Mouse (Mus musculus): ENCODE data around the gene Fam76a.
A peak's percentile ranks its signal among the peaks of the same experiment; 100 is the strongest.

Gene Fam76a

DNA sequence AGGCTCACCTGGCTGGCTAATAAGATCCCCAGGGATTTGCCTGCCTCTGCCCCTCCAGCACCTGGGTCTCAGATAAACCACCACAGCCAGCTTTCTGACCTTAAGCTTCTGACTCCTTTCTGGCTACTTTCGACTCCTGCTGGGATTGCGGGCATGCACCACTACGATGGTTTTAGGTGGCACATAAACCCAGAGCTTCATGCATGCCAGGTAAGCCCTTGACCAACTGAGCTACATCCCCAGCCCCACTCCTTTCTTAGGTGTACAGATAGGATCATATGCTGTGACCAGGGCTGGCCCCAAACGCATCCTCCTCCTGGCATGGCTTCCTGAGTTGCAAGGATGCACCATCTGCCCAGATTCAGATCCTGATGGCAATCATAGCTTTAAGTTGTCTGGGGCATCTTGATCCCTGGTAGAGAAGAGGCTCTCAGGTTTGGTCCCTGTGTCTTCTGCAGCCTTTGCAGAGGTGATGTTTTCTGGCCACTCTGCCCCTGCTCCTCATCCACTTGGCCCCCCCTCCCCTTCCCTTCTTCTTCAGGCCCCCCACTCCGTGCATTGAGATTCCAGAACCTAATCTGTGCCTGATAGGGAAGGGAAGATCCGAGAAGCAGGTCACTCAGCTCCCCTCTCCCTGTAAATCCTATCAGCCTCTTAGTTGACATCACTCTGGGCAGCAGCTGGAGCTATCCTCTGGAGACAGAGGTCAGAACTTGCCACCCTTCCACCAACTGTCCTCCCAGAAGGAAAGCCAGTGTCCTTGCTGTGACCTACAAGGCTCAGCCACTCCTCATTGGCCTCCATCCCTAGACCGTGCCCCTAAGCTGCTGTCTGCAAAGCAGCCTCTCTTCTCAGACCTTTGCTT lies 32.4 kb upstream of the Fam76a start:
- Histone ChIP-seq H3K27me3 (ENCODE audit: control insufficient read depth, insufficient read depth, low read length, poor library complexity, severe bottlenecking) (no peaks in the 10 kb centered on the region), H3K36me3 (ENCODE audit: control insufficient read depth, insufficient read depth, low read length, poor library complexity, severe bottlenecking) (no peaks in the 10 kb centered on the region)
- DNase-seq (ENCODE audit: low read depth, low spot score) = no peak

DNA sequence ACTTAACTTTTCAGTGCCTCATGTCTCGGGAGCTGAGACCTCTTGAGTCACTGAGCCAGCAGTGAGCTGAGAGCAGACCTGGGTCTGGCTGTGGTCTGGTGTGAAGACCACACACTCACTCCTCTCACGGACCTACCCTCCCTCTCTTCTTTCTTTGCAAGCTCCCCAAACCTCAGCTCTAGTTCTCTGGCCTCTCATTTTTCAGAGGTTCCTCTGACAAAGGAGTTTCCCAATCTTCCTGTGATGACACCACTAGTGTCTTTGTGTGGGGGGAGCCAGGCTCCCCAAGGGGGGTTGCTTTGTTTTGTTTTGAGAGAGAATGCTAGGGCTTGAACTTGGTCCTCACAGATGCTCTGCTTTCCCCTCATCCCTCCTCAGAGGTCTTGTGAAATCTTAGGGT lies 28.6 kb upstream of the Fam76a start:
- DNase-seq (ENCODE audit: low read depth, low spot score) = no peak
- H3K27me3 ChIP-seq (ENCODE audit: control insufficient read depth, insufficient read depth, low read length, poor library complexity, severe bottlenecking) = no peaks in the 10 kb centered on the region
- H3K36me3 ChIP-seq (ENCODE audit: control insufficient read depth, insufficient read depth, low read length, poor library complexity, severe bottlenecking) = no peaks in the 10 kb centered on the region

DNA sequence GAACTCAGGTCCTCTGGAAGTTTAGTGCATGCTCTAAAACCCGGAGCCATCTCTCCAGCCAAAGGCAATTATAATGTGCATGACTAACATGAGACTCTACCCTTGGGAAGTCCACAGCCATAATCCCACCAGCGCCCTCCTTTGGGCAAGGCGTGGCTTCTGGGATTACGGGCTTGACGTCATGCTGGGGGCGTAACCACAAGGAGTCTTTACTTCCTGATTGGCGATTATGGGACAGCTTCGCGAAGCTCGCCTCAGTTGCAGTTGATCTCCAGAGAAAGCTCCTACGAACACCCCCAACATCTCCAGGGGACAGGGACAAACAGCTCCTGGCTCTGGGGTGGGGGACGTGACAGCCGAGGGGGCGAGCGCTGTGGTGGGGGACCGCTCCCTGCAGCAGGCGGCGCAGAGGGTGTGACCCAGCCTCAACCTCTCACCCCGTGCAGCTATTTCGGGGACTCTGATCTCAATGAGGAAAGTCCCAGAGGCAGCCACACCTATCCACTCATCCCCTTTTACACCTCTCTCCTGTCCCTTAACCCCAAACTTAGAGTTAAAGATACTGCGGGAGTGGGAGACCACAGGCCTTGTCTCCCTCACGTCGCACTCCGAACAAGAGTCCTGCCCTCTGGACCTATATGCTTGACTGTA lies 27.6 kb upstream of the Fam76a start:
- no peak for DNase-seq (ENCODE audit: low read depth, low spot score)
- no peaks in the 10 kb centered on the region for H3K27me3 ChIP-seq (ENCODE audit: control insufficient read depth, insufficient read depth, low read length, poor library complexity, severe bottlenecking)
- no peaks in the 10 kb centered on the region for H3K36me3 ChIP-seq (ENCODE audit: control insufficient read depth, insufficient read depth, low read length, poor library complexity, severe bottlenecking)

DNA sequence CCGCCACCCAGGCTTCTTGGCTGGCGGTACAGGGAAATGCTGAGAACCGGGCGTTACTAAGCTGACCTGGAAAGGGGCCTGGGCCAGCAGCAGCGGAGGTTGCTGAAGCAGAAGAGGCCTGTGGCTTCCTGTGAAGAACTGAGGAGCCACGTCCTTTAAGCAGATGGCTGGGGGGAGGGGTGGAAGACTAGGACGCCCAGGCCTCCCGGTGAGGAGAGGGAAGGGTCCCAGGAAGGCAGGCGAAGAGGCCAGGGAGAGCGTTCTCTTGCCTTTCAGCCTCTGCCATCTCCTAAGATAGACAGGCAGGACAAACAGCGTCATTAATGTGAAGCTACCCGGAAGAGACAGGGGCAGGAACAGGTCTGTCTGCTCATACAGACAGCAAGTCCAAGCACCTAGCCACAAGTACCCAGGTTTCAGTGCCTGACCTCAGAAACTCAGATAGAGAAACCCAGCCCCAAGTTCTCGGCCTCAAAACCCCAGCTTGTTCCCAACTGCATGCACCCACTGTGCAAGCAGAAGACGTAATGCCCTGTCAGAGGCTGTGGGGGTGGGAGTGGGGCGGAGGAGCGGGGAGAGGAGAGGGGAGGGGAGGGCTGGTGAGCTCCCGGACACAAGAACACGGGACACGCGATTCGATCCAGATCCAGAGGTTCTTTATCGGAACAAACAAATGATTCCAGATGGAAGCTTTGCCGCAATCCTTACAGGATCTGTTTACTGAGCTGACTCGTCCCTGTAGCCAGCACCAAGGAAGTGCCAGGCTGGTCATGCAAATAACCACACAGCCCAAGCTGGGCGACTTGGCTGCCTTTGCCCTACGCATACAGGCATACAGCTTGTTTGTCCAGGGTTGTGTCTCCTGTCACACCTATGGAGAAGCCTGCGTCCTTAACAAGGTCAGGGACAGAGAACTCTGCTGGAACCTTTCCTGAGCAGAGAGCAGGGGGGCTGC lies 24.0 kb upstream of the Fam76a start:
- peak; percentile 66 for DNase-seq (ENCODE audit: low read depth, low spot score)
- no peaks in the 10 kb centered on the region for H3K36me3 ChIP-seq (ENCODE audit: control insufficient read depth, insufficient read depth, low read length, poor library complexity, severe bottlenecking)
- no peaks in the 10 kb centered on the region for H3K27me3 ChIP-seq (ENCODE audit: control insufficient read depth, insufficient read depth, low read length, poor library complexity, severe bottlenecking)

DNA sequence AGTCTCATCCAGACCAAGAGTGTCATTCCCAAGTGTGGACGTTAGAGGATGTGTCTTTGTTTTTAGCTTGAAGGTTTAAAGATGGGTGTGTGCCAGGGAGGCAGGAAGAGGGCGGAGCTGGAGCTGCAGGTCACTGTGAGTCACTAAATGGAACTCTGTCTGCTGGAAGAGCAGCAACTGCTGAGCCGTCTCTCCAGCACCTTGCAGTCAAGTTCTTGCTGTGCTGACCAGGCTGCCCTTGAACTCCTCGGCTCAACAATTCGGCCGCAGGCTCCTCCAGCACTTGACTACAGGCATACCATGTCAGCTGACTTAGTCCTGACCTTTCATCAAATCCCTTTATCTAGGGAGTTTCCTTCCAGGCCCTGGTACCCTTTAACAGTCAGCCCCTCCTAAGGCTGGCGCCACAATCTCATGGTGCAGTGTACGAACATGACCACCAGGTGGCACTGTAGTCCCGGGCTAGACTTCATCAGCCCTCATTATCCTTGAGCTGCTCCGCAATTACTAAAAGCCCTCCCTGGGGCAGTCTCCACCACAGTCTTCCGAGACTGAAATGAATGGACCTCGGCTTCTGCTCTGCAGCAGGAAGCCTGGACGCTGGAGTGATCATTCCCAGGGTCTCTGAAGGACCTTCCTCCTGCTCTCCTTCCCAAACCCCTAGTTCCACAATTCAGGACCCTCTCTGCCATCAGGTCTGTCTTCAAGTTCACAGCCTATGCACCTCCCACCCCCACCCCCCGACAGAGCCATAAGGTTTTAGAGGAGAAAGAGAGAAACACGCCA lies 23.1 kb upstream of the Fam76a start:
- H3K36me3 ChIP-seq (ENCODE audit: control insufficient read depth, insufficient read depth, low read length, poor library complexity, severe bottlenecking) = no peaks in the 10 kb centered on the region
- DNase-seq (ENCODE audit: low read depth, low spot score) = peak; percentile 92
- H3K27me3 ChIP-seq (ENCODE audit: control insufficient read depth, insufficient read depth, low read length, poor library complexity, severe bottlenecking) = no peaks in the 10 kb centered on the region

DNA sequence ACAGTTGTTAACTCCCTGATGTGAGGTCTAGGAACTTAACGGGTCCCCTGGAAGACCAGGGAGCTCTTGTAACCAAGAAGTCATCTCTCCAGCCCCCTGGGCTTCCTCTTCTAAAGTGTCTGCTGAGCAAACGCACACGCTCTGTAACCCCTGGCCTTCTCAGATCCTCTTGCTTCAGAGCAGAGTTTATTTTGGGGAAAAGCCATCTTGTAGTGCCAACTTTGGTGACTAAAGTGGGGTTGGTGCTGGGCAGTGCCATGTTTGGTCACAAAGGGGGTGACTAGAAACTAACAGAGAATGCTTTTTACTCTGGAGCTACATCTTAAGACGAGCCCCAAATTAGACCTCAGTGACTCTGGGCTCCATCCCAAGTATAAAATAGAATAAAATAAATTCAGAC lies 22.4 kb upstream of the Fam76a start:
- H3K36me3 ChIP-seq (ENCODE audit: control insufficient read depth, insufficient read depth, low read length, poor library complexity, severe bottlenecking) = no peaks in the 10 kb centered on the region
- no peaks in the 10 kb centered on the region for H3K27me3 ChIP-seq (ENCODE audit: control insufficient read depth, insufficient read depth, low read length, poor library complexity, severe bottlenecking)
- DNase-seq (ENCODE audit: low read depth, low spot score) = no peak

DNA sequence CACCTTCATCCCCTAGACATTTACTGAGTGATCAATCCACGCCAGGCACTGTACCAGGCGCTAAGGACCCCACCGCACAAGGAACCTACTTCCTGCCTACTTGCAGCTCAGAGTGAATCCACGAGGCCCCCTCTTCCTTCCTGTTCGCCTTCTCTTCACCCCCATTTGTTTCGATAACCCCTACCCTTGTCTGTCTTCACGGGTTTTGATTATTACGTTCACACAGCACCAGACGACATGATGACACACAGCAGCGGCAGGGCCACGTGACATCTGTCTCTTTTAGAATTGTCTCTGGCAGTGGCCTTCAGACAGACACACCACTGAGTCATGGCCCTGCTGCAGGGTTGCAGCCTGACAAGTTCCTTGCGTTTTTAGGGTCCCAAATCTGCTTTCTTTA lies 21.7 kb upstream of the Fam76a start:
- Histone ChIP-seq H3K36me3 (ENCODE audit: control insufficient read depth, insufficient read depth, low read length, poor library complexity, severe bottlenecking) (no peaks in the 10 kb centered on the region), H3K27me3 (ENCODE audit: control insufficient read depth, insufficient read depth, low read length, poor library complexity, severe bottlenecking) (no peaks in the 10 kb centered on the region)
- DNase-seq (ENCODE audit: low read depth, low spot score) = peak; percentile 46

DNA sequence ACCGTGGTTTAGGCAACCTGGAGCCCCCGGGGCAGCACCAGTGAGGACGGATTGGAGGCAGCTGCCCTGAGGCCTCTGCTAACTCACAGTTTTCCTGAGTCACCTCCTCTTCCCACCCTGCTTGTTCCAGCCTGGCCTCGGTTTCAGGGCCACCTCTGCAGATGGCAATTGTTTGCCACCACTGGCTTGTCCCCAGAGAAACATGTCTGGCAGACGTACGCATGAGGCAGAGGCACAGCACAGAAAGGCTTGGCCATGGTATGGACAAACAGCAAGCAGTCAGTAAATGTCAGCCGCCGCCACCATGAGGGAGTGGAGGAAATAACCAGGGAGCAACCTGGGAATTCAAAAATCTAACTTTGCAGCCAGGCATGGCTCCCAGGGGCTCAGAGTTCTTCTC lies 20.7 kb upstream of the Fam76a start:
- Histone ChIP-seq H3K36me3 (ENCODE audit: control insufficient read depth, insufficient read depth, low read length, poor library complexity, severe bottlenecking) (no peaks in the 10 kb centered on the region), H3K27me3 (ENCODE audit: control insufficient read depth, insufficient read depth, low read length, poor library complexity, severe bottlenecking) (no peaks in the 10 kb centered on the region)
- DNase-seq (ENCODE audit: low read depth, low spot score) = no peak

DNA sequence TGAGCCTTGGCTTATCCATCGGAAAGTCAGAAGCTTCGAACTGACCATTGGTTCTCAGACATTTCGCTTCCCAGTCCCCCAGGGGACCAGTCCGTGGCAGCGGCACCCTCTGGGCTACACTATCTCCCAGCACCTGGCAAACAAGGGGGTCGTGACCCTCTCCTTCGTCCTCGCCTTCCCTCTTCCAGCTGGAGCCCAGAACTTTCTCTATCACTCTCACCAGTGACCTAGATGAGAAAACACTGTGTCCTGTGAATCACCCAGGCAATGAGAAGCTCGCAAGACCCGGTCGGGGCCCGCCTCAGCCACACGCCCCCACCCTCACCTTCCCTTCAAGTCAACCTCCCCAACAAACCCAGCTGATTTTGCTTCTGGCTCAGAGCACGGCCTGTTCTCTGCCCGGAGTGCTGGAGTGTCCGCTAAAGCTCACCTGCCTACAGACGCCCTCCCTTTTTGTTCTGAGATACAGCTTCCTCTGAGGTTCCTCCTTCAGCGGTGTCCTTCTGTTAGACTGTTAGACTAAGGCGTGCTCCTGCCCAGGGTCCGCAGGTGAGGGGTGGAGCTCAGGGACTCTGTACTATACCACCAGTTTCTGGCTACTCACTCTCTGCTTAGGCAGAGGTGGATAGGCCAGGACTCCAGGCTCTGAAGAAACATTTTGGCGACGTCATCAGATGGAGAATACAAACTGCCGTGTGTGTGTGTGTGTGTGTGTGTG lies 18.8 kb upstream of the Fam76a start:
- no peak for DNase-seq (ENCODE audit: low read depth, low spot score)
- no peaks in the 10 kb centered on the region for H3K27me3 ChIP-seq (ENCODE audit: control insufficient read depth, insufficient read depth, low read length, poor library complexity, severe bottlenecking)
- H3K36me3 ChIP-seq (ENCODE audit: control insufficient read depth, insufficient read depth, low read length, poor library complexity, severe bottlenecking) = no peaks in the 10 kb centered on the region

DNA sequence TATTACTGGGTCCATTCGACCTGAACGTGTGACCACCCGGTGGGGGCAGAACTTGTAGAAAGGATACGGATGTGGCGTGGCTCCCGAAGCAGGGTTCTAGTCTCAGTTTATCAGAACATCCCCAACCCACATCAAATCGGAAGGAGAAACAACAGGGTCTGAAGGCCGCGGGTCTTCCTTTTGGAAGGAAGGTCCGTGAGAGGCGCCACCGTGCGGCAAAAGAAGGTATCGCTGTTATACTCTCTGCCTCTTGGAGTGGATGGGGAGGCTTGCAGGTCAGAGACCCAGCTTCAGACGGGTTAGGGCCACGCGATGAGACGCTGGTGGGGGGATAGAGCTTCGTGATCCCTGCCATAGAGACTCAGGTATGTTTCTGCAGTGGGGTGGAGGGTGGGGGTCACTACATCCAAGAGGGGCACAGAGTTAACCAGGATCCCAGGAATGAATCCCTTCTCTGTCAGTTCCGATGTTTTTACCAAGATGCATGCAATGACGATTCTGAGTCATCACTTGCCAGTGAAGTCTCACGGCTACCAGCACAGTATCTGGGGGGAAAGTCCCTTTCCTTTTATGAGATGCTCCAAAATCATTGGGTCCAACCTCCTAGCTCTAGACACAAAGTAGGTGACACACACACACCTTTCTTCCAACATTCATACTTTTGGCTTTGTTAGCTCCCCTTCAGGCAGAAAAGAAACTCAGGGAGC lies 17.2 kb upstream of the Fam76a start:
- H3K36me3 ChIP-seq (ENCODE audit: control insufficient read depth, insufficient read depth, low read length, poor library complexity, severe bottlenecking) = no peaks in the 10 kb centered on the region
- H3K27me3 ChIP-seq (ENCODE audit: control insufficient read depth, insufficient read depth, low read length, poor library complexity, severe bottlenecking) = no peaks in the 10 kb centered on the region
- DNase-seq (ENCODE audit: low read depth, low spot score) = peak; percentile 76

DNA sequence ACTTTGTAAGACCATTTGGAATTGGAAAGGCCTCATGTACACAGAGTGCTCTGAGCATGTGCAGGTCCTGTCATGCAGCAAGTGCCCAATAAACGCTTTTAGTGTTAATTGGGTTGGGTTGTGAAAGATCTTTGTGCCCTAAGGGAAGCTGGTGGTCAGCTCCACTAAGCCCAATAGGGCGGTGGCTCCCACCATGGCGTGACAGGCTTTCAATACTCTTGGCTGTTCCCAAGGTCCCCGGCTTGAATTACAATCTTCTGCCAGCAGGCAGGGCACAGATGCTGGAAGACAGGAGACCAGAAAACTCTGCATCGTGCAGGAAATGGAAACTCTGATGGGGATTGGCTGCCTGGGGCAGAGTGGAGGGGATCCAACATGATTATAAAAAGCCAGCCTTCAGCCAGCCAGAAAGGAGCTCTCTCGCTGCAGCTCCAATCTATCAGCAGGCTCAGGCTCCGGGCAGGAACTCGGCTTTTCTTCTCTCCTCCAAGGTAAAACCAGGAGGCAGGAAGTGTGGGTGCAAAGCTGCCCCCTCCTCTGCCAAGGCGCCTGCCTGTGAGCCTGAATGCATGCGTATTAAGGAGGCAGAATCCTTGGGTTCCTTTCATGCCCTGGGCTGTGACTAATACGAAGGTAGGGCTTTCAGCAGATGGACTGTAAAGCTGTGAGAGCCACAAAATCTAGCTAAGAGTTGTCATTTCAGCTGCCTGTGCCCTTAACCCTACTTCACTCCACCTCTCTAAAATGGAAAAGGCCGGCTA lies 16.0 kb upstream of the Fam76a start:
- Histone ChIP-seq H3K27me3 (ENCODE audit: control insufficient read depth, insufficient read depth, low read length, poor library complexity, severe bottlenecking) (no peaks in the 10 kb centered on the region), H3K36me3 (ENCODE audit: control insufficient read depth, insufficient read depth, low read length, poor library complexity, severe bottlenecking) (no peaks in the 10 kb centered on the region)
- DNase-seq (ENCODE audit: low read depth, low spot score) = no peak

DNA sequence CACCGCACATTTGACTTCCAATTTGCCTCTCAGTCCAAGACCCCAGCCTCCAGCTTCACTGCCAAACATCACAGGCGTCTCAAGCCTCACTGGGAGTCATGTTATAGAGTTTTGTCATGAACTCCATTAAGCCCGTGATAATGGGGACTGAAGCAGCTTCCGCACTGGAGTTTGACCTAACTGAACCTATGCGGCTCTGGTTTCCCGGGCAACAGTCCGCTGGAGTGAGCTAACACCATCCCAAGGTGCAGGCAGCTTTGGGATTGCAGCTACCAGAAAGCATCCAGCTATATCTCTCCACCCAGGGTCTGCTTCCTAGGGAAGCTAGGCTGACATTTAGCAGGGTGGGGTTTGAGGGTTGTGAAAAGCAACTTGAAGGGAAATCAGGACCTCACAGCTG lies 12.3 kb upstream of the Fam76a start:
- Histone ChIP-seq H3K27me3 (ENCODE audit: control insufficient read depth, insufficient read depth, low read length, poor library complexity, severe bottlenecking) (no peaks in the 10 kb centered on the region), H3K36me3 (ENCODE audit: control insufficient read depth, insufficient read depth, low read length, poor library complexity, severe bottlenecking) (no peaks in the 10 kb centered on the region)
- DNase-seq (ENCODE audit: low read depth, low spot score) = no peak
